Mouse (Mus musculus): ENCODE results near the gene Gpr12. TPM values are rescaled to one million over a fixed set of nuclear protein-coding genes. Genes with fewer than 3 reads are reported as not detected.

Gpr12 gene
- polyA plus RNA-seq, 1 experiment from 2014 or later: 0.41 TPM

GRCm38 (mm10) chr5:146625635-146626311 lies 40.7 kb upstream of the Gpr12 start:
- no peak overlapping the region for H3K9ac ChIP-seq (replicated peaks)
- H3K27me3 ChIP-seq (ENCODE audit: insufficient read depth, low read length): no peaks in the 10 kb centered on the region
- no peak for DNase-seq
- H3K4me1 ChIP-seq (ENCODE audit: insufficient read depth): no peaks in the 10 kb centered on the region
- TF ChIP-seq CTCF (IDR thresholded peaks at IDR 0.05; ENCODE audit: low read depth): no peak
- no peak for TF ChIP-seq EP300 (IDR thresholded peaks at IDR 0.05; ENCODE audit: low read depth)
- H3K4me3 ChIP-seq (ENCODE audit: low read depth, low read length): no peak overlapping the region
- 56% methylated on average over 6 of the region's 6 CpGs for WGBS (ENCODE audit: insufficient replicate concordance)
- no peak overlapping the region for H3K27ac ChIP-seq (ENCODE audit: low read depth)
- no peak for ATAC-seq
- H3K36me3 ChIP-seq (replicated peaks; ENCODE audit: insufficient read depth, low read length): no peaks in the 10 kb centered on the region
- no peaks in the 10 kb centered on the region for H3K9me3 ChIP-seq (ENCODE audit: low read length)
- H3K4me2 ChIP-seq (ENCODE audit: low read depth, low read length): no peak overlapping the region

GRCm38 (mm10) chr5:146611830-146612229 lies 26.8 kb upstream of the Gpr12 start:
- TF ChIP-seq CTCF (IDR thresholded peaks at IDR 0.05; ENCODE audit: low read depth) (no peak), EP300 (IDR thresholded peaks at IDR 0.05; ENCODE audit: low read depth) (no peak)
- Histone ChIP-seq H3K9me3 (ENCODE audit: low read length) (no peaks in the 10 kb centered on the region), H3K36me3 (replicated peaks; ENCODE audit: insufficient read depth, low read length) (no peaks in the 10 kb centered on the region), H3K4me2 (ENCODE audit: low read depth, low read length) (no peak overlapping the region), H3K4me3 (ENCODE audit: low read depth, low read length) (no peak overlapping the region), H3K27me3 (ENCODE audit: insufficient read depth, low read length) (no peaks in the 10 kb centered on the region), H3K9ac (replicated peaks) (no peak overlapping the region), H3K27ac (ENCODE audit: low read depth) (no peak overlapping the region), H3K4me1 (ENCODE audit: insufficient read depth) (no peaks in the 10 kb centered on the region)
- DNase-seq: no peak
- no peak for ATAC-seq
- 72% methylated on average over 7 of the region's 7 CpGs for WGBS (ENCODE audit: insufficient replicate concordance)

DNA sequence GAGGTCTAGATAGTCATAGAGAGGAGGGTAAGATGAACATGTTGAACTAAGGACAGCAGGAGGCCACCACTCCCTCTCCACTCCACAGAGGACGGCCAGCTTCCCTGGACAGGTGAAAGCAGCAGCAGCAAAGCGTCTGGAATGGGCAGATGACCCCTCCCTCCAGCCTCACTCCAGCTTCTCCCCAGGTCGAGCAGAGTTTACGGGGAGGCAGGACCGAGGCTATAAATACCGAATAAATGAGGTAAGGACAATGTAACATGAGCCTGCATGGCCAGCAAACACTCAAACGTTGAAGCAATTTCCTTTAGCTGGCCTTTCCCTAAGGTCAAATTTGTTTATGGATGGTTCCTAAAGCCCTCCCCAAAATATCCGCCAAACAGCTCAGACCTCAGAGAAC lies 26.0 kb upstream of the Gpr12 start:
- DNase-seq (no peak), ATAC-seq (no peak)
- WGBS (ENCODE audit: insufficient replicate concordance): 38% methylated on average over 8 of the region's 8 CpGs
- Histone ChIP-seq H3K4me2 (ENCODE audit: low read depth, low read length) (no peak overlapping the region), H3K9me3 (ENCODE audit: low read length) (no peaks in the 10 kb centered on the region), H3K9ac (replicated peaks) (no peak overlapping the region), H3K27ac (ENCODE audit: low read depth) (no peak overlapping the region), H3K27me3 (ENCODE audit: insufficient read depth, low read length) (no peaks in the 10 kb centered on the region), H3K4me3 (ENCODE audit: low read depth, low read length) (no peak overlapping the region), H3K36me3 (replicated peaks; ENCODE audit: insufficient read depth, low read length) (no peaks in the 10 kb centered on the region), H3K4me1 (ENCODE audit: insufficient read depth) (no peaks in the 10 kb centered on the region)
- TF ChIP-seq EP300 (IDR thresholded peaks at IDR 0.05; ENCODE audit: low read depth) (no peak), CTCF (IDR thresholded peaks at IDR 0.05; ENCODE audit: low read depth) (no peak)

GRCm38 (mm10) chr5:146609646-146610045 lies 24.6 kb upstream of the Gpr12 start:
- Histone ChIP-seq H3K4me2 (ENCODE audit: low read depth, low read length) (no peak overlapping the region), H3K4me3 (ENCODE audit: low read depth, low read length) (no peak overlapping the region), H3K27ac (ENCODE audit: low read depth) (no peak overlapping the region), H3K27me3 (ENCODE audit: insufficient read depth, low read length) (no peaks in the 10 kb centered on the region), H3K36me3 (replicated peaks; ENCODE audit: insufficient read depth, low read length) (no peaks in the 10 kb centered on the region), H3K9me3 (ENCODE audit: low read length) (no peaks in the 10 kb centered on the region), H3K9ac (replicated peaks) (no peak overlapping the region), H3K4me1 (ENCODE audit: insufficient read depth) (no peaks in the 10 kb centered on the region)
- TF ChIP-seq CTCF (IDR thresholded peaks at IDR 0.05; ENCODE audit: low read depth) (no peak), EP300 (IDR thresholded peaks at IDR 0.05; ENCODE audit: low read depth) (no peak)
- no peak for ATAC-seq
- DNase-seq: no peak
- 70% methylated on average over 10 of the region's 10 CpGs for WGBS (ENCODE audit: insufficient replicate concordance)

GRCm38 (mm10) chr5:146607816-146608215 lies 22.8 kb upstream of the Gpr12 start:
- Histone ChIP-seq H3K9me3 (ENCODE audit: low read length) (no peaks in the 10 kb centered on the region), H3K4me1 (ENCODE audit: insufficient read depth) (no peaks in the 10 kb centered on the region), H3K4me2 (ENCODE audit: low read depth, low read length) (no peak overlapping the region), H3K27ac (ENCODE audit: low read depth) (no peak overlapping the region), H3K27me3 (ENCODE audit: insufficient read depth, low read length) (no peaks in the 10 kb centered on the region), H3K4me3 (ENCODE audit: low read depth, low read length) (no peak overlapping the region), H3K9ac (replicated peaks) (no peak overlapping the region), H3K36me3 (replicated peaks; ENCODE audit: insufficient read depth, low read length) (no peaks in the 10 kb centered on the region)
- ATAC-seq (no peak), DNase-seq (no peak)
- TF ChIP-seq EP300 (IDR thresholded peaks at IDR 0.05; ENCODE audit: low read depth) (no peak), CTCF (IDR thresholded peaks at IDR 0.05; ENCODE audit: low read depth) (no peak)
- 66% methylated on average over 5 of the region's 5 CpGs for WGBS (ENCODE audit: insufficient replicate concordance)

- H3K9ac ChIP-seq (replicated peaks): no peak overlapping the region
These were observed 21.9 kb upstream of the Gpr12 start for GRCm38 (mm10) chr5:146606895-146607294.

More at GRCm38 (mm10) chr5:146606895-146607294, 21.9 kb upstream of the Gpr12 start:
- H3K27me3 ChIP-seq (ENCODE audit: insufficient read depth, low read length): no peaks in the 10 kb centered on the region
- no peak overlapping the region for H3K4me2 ChIP-seq (ENCODE audit: low read depth, low read length)
- no peak for DNase-seq
- no peaks in the 10 kb centered on the region for H3K9me3 ChIP-seq (ENCODE audit: low read length)
- H3K4me1 ChIP-seq (ENCODE audit: insufficient read depth): no peaks in the 10 kb centered on the region
- ATAC-seq: no peak
- no peak for TF ChIP-seq EP300 (IDR thresholded peaks at IDR 0.05; ENCODE audit: low read depth)
- no peak for TF ChIP-seq CTCF (IDR thresholded peaks at IDR 0.05; ENCODE audit: low read depth)
- no peaks in the 10 kb centered on the region for H3K36me3 ChIP-seq (replicated peaks; ENCODE audit: insufficient read depth, low read length)
- WGBS (ENCODE audit: insufficient replicate concordance): 77% methylated on average over 5 of the region's 5 CpGs
- no peak overlapping the region for H3K4me3 ChIP-seq (ENCODE audit: low read depth, low read length)
- H3K27ac ChIP-seq (ENCODE audit: low read depth): no peak overlapping the region
